Mouse (Mus musculus): ENCODE measurements around the gene Gli2.

The Gli2 gene

DNA sequence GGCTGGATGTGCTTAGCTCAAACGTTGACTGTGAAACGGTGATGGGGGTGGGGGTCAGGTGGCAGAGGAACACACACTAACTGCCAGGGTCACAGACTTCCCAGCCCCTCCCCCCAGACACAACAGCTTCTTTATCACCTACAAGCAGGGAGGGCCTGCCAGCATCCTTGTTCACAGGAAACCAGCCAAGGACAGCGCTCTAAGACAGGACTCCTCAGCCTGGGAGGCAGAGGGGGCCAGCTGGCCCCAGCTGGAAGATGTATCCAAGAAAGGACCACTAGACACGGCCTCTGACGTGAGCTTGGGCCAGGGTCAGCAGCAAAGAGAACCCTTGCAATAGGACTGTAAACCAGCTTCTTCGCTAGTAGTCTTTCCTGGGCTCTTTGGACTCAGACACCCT, 65.1 kb downstream of the Gli2 start:
- DNase-seq: no peak

DNA sequence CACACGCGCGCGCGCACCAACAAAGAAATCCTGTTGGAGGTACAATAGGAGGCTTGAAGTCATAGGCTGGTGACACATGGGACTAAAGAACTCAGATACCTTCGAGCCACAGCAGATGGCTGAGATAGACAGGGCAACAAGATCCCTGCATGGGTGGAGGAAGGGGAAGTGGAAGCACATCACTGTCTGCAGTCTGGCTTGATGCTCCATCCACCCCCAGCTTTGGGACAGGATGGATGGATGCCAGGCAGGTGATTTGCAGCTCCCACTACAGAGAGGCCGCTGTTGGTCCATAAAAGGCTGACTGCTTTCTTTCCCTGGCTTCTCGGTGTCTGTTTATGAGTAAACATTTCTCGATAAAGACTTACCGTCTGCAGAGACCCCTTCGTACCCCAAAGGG, 65.9 kb downstream of the Gli2 start:
- DNase-seq: no peak

DNA sequence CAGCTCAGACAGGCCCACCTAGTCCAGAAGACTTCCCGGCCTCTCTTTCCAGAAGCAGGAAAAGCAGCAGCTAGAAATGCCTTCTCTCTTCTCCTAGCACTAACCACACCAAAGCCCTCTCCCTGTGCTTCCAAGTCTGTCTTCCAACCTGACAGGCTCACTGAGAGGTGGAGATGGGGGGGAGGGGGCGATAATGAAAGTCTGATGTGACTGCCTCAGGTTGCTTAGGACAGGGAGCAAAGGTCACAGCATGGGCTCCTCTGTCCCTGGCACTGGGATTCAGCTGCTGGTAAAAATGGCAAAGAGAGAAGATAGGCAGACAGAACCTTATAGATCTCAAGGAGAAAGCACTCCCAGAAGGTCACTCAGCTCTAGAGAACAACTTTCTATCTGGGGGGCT, 70.0 kb downstream of the Gli2 start:
- DNase-seq: no peak

DNA sequence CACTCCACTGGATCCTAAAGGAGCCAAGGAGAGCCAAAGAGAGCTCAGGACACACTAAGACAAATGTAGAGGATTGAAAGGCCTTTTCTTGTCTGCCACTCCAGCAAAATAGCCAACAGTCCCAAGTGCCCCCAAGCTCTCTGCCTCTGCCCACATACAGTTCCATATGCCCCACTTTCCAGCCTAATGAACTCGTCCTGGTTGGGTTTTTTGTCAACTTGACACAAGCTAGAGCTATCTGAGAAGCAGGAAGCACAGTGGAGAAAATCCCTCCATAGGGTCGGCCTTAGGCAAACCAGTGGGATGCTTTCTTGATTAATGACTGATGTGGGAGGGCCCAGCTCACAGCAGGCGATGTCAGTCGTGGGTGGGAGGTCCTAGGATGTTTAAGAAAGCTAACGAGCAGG, 70.6 kb downstream of the Gli2 start:
- DNase-seq: no peak

DNA sequence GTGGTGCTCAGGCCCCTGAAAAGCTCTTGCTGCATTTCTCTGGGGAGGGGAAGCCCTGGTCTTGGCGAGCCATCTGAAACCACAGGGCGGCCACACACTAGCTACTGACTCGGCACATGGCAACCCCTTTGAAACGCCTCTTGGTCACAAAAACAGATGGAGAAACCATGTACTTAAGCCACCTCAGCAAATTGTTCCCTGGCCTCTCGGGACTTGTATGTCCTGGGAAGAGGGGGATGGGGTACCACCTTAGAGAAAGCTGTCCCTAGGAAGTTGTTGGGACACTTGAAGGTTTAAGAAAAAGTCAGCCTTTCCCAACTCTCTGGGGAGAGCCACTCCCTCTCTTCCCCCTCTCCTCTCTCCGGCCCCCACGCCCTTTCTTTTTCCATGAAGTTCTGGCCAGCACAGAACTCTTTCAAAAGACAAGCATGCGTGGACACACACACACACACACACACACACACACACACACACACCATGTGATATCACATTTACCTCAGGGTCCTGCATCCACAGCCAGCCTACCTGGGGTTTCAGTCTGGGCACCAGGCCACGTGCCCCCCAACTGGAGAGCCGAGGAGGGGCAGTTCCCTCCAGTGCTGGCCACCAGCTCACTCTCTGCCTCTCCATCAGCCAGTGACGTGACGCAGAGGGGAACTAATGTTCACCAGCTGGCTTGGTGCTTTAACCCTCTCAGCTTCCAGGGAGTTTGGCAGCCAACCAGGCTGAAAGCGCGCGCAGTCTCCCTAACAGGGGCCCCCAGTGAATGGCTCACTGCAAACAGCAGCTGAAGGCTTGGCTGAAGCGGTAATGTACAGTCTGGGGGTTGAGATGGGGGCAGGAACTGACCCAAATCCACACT, 71.2 kb downstream of the Gli2 start:
- DNase-seq: peak; percentile 11

DNA sequence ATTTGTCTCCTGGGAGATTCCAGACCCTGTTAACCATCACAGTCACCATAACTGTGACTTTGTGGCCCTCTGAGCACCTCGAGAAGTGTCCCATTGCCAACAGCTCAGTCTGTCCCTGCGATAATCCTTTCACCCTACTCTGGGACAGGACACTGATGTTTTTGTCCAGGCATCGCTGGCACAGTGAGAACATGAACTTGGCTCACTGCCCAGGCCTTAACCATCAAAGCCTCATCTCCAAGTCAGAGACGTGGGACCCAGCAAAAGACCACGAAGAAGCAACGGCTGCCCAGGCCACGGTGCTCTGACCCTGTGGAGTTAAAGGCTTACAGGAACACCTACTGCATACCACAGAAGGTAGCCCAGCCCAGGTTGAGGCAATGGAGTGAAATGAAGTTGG, 72.8 kb downstream of the Gli2 start:
- DNase-seq: peak; percentile 25

DNA sequence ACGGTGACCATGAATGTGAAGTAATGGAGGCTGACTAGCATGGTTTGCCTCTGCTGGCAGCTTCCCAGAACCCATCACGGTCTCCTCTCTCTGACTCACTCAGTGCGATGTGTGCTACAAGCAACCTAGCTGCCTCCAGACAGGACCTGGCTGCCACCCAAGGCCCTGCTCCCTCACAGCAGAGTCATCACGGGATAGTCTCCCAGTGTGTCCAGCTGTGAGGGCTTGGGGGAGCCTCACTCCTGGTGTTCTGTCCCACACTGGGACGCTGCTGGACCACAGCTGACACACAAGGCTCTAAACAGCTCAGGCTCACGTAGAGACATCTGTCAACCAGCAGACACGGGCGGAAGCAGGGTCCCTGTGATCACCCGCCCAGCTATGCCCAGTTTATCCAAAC, 76.8 kb downstream of the Gli2 start:
- peak; percentile 66 for DNase-seq

DNA sequence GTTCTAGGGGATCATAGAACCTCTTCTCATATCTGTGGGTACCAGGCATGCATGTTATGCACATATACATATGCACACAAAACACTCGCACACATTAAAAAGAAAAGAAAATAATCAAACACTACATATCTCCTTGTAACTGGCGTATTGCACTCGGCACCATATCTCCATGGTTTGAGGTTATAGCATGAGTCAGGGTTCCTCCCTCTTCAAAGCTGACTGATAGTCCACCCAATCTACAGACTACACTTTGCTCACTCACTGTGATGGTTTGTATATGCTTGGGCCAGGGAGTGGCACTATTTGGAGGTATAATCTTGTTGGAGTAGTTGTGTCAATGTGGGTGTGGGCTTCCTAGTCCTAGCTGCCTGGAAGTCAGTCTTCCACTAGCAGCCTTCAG, 78.0 kb downstream of the Gli2 start:
- DNase-seq: no peak

DNA sequence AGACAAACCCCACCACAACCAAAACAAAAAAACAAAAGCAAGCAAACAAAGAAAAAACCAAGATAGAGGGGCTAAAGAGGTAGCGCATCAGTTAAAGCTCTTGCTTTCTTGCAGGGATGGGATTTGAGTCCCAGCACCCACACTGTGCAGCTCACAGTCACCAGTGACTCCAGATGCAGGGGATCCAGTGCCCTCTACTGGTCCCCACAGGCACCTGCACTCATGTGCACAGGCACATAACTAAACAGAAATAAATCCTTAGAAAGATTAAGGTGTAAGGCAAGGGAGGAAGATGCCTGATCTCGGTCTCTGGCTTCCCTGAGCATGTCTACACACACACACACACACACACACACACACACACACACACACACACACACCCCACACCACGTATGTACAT, 83.4 kb downstream of the Gli2 start:
- DNase-seq: no peak

DNA sequence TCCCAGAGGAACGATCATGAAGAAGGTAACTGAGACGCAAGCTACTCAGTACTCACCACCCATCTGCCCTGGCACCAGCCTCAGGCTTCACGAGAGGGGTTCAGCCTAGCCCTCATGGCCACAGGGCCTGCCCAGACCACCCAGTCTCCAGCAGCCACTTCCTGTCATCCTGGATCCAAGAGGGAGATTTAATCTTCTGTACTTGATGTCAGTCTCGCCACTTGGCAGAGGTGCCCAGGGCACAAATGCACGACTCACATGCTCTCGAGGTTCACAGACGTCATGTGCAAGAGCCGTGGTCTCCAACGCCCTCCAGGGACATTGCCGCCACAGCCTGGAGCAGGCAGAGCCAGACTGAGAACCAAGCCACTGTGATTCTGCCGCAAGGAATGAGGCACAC, 84.0 kb downstream of the Gli2 start:
- DNase-seq: no peak

DNA sequence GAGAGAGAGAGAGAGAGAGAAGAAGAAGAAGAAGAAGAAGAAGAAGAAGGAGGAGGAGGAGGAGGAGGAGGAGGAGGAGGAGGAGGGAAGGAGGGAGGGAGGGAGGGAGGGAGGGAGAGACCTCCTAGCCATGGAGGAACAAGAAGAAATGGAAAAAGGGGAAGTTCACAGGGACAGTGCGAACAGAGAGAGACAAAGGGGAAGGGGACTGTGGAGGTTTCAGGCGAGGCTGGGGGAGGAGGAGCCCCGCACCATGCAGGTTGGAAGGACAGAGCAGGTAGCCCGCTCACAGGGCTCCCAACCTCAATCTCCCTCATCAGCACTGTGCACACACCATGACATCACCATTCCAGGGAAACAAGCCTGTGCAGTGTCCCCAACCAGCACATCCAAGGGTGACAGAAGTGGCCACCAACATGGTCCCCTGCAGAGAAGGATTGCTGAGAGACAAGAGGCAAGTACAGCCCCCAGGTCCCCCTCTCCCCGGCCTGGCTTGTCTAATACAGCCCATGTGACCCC, 84.7 kb downstream of the Gli2 start:
- no peak for DNase-seq

DNA sequence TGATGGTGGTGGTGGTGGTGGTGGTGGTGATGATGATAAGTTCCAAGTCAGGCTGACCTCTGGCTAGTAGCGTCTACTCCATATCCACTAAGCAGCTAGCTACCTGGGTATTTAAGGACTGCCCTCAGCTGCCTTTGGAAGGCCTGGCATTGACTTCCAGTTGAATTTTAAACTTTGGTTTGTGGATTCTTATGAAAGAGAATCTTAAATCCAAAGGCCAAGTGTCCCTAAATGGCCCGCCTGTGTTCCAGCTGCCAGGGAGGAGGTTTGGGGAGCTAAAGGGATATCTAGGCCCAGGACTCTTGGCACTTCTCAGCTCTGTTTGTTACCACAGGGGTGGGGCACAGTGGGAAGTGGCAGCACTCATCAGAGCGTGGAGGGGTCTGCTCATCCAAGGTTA, 85.4 kb downstream of the Gli2 start:
- no peak for DNase-seq

DNA sequence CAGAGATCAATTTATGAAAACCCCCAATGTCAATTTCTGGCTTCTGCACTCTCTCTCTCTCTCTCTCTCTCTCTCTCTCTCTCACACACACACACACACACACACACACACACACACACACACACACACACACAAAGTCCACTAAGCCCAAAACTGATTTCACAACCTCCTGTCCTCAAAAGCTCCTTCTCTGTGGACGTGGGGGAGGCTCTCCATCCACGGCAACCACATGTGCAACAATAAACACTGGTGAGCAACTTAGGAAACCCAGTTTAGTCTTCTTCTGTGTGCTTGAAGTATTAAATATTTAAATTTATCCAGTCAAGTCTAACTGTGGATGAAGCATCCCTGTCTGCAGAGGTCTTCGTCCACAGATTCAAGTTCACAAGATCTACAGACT, 86.1 kb downstream of the Gli2 start:
- DNase-seq: no peak

DNA sequence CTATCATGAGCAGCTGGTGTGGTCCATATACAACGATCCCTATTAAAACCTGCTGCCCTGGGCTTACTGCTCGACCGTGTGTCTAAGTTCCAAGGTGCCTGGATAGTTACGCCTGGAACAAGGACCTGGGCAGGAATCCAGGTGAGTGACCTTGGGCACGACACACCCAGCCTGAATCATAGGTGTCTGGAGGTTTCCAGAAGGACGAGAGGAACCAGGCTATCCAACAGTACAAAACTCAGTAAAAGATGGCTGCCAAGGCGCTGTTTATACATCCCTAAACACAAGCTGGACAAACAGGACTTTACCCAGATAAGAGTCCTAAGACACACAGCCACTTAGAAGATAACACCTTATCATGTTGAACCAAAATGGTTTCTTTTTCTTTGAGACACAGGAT, 94.8 kb downstream of the Gli2 start:
- no peak for DNase-seq

DNA sequence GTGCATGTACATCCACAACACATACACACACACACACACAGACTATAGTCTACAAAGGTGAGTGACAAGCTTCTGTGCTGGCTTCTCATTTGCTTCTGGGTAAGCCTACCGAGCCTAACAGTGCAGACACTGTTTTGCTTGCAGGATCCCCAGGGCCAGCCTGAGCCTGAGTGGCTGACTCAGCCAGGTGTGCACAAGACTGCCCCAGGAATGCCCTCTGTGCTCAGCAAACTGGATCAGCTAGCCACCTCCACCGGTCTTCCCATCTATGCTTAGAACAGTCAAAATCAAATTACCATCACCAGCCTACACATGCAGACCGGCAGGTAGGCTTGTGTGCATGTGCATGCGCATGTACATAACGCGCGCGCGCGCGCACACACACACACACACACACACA, 97.6 kb downstream of the Gli2 start:
- DNase-seq: no peak

DNA sequence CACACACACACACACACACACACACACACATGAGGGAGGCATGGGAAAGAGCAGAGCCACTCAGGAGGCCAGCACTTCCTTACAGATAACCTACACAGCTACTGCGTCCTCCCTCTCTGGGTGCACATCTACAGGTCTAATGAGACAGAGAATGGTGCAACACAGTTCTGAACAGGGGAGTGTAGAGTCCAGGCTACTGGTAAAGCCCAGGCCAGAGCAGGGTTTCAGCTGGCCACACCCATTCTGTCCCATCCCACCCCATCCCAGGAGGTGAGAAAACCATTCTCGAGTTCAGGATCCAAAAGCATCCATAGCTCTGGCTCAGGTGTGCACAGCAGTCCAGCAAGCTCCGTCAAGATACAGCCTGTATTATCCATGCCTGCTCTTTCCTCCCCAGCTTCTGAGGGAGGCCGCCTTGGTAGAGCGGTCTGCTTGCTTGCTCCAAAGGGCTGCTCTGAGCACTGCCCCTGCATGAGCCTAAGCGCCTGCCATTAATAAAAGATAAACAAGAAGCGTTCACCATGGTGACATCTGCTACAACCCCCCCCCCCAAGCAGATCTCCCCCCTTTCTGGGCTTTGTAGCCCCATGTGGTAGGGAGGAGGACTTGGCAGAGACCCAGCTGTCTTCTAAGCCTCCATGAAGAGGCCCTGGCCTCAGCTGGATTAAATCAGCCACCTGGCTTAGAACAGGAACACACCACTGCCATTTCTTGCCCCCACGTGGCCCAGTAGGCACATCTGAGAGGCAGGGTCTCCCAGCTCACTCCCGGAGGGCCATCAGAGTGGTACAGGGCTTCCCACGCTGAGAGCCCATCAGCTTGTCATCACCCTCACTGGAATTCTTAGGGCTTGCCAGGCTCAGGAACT, 98.8 kb downstream of the Gli2 start:
- no peak for DNase-seq

DNA sequence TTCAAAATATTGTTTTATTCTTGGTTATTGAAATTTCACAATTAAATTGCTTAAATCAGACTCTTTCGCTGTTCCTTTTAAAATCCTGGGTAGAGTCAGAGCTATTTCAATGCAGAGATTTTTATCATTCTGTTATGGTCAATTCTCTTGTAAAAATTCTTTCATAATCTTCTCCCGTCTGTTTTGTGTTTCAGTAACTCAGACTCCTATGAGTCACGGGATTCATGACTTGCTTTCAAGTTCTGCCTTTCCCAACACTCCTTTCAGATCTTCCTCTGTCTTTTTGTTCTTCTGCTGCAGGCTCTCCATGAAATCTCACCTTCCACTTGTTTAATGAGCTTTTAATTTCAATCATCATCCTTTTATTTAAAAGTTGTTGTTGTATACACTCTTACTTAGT, 100.4 kb downstream of the Gli2 start:
- no peak for DNase-seq

DNA sequence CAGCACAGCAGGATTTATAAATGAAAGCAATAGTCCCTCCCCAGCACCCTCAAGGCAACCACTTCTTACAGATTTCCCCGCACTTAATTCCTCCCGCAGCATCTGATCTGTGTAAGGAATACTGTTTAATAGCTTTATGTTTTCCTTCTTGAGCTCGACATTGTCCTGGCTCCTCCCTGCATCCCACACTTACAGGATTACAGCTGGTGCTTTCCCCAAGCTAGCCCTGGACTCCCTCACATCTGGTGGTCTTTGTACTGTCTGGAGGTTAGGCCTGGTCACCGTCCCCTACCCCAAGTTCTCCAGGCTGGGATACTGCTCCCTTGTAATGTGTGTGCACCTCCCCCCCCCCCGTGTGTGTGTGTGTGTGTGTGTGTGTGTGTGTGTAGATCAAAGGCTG, 101.1 kb downstream of the Gli2 start:
- no peak for DNase-seq

DNA sequence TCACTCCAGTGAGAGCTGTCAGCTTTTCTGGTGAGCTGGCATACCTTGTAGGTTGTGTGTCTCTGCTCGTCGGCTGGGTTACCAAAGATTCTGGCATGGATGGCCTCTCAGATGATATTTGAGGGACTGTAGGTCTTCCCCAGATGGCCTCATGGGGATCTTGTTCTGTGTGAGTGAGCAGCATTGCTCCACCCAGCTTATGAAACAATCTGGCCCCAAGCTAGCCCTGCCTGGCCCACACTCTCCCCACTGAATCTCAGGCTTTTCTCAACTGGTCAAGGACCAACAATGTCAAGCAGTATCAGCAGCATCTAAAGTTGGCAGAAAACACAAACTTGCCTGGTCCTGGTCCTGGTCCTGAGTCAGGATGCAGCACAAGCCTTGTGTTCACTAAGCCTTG, 105.0 kb downstream of the Gli2 start:
- no peak for DNase-seq

DNA sequence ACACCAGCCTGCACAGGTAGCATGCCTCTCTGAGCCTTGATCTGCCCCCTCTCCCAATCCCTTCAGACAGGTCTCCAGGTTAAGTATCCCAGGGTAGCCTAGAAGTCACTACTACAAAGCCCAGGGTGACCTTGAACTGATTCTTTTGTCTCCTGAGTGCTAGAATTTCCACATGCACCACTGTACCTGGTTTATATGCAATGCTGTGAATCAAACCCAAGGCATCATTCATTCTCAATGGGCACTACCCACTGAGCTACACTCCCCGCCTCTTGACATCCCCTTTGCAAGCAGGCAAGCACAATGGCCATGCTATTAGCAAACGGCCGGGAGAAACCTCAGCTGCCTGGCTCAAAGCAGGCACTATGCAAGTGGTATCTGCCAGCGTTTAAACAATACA, 106.2 kb downstream of the Gli2 start:
- no peak for DNase-seq

DNA sequence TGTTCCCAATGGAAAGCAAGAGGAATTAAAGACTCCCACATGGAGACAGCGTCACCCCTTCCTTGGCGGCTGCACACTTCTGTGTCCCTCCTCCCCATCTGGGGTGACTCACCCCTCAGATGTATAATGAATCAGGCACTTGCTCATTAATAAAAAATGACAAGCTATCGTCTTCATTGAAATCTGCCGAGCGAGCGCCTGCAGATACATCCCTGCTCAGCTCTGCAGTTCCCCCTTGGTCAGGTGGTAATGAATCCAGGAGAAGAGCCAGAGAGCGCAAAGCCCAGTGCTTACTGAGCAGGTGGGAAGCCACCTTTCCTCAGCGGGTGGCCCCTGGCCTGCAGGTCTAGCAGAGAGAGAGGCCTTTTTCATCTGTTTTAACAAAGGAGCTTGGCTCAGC, 112.1 kb downstream of the Gli2 start:
- DNase-seq: peak; percentile 31

DNA sequence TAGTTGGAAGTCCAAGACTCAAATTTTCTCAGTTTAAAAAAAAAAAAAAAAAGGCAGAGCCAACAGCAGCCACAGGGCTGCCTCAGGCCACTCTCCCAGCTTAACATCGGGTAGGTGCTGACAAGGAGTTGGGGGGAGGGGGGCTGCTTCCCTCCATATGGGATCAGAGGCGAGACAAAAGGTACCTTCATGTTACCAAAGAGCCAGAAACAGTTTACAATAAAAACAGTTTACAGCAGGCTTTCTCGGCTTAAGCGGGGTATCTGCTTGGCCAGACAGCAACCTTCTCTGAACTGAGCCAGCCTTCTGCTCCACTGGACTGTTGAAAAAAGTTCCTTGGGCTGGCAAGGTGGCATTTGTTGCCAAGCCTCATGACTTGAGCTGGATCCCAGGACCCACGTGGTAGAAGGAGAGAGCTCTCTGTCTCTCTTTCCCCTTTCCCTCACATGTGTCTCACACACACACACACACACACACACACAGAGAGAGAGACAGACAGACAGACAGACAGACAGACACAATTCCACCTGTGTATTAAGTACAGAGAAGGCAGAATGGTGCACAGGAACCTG, 113.1 kb downstream of the Gli2 start:
- DNase-seq: peak; percentile 13

DNA sequence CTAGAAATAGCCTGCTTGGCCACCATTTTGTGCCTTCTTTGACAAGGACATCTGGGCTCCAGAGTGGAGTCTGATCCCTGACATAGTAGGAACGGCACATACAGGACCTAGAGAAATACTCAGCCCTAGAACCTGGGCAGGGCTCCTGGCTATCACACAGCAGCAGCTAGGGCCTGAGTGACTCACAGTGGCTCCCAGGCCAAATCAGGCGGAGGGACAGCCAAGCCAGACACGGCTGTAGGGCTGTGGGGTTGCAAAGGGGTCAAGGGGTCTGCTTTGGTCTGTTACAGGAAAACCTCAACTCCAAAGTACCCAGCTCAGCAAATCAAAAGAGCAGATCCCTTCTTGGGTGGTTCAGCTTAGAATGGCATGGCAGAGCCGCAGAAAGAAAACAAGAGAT, 115.2 kb downstream of the Gli2 start:
- DNase-seq: no peak

DNA sequence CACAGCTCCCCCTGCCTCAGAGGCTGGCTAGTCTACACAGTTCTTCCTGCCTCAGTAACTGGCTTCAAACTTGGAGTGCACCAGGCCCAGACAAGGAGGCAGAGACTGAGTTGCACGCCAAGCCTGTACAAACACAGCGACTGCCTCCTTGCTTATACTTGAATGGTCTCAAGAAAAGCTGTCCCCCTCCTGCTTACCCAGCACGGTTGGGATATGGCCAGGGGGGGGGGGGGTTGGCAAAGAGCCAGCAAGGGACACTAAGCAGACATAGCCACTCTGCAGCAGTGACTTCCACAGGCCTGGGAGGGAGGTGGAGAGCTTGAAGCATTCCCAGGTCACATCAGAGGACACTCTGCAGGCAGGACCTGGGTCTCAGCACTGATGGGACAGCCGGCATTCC, 117.3 kb downstream of the Gli2 start:
- no peak for DNase-seq
